Mouse (Mus musculus) neural tube, embryonic 13.5 days (tissue): ENCODE results near the gene Amn1. TPM values are rescaled to one million over a fixed set of nuclear protein-coding genes. Genes with fewer than 3 reads are reported as not detected.

Experiments
- ATAC-seq: fragments of 200-750 bp; cut with Nextera tagmentation; 2 replicates; pipeline ENCODE4 v1.8.0; 2017; ENCODE audit warnings: low read depth, mild to moderate bottlenecking, moderate TSS enrichment, moderate library complexity
- H3K27ac ChIP-seq: fragments of 300-500 bp; sonication (generic); replicated peaks from 2 replicates; pipeline ENCODE4 v1.5.1; 2015; ENCODE audit warnings: moderate library complexity, mild to moderate bottlenecking, inconsistent platforms
- H3K27me3 ChIP-seq: fragments of 300-500 bp; sonication (generic); 2 replicates; pipeline ENCODE4 v1.6.1; 2015; ENCODE audit warnings: mild to moderate bottlenecking, inconsistent platforms
- H3K36me3 ChIP-seq: fragments of 300-500 bp; sonication (generic); 2 replicates; pipeline ENCODE4 v1.6.1; 2015; ENCODE audit warnings: mild to moderate bottlenecking, inconsistent platforms
- H3K4me1 ChIP-seq: fragments of 300-500 bp; sonication (generic); replicated peaks from 2 replicates; pipeline ENCODE4 v1.6.1; 2015; ENCODE audit warnings: inconsistent platforms
- H3K4me2 ChIP-seq: fragments of 300-500 bp; sonication (generic); 2 replicates; pipeline ENCODE4 v1.6.1; 2015; ENCODE audit warnings: inconsistent platforms, mild to moderate bottlenecking, moderate library complexity
- H3K4me3 ChIP-seq: fragments of 300-500 bp; sonication (generic); 2 replicates; pipeline ENCODE4 v1.5.1; 2015; ENCODE audit warnings: mild to moderate bottlenecking, inconsistent platforms
- H3K9ac ChIP-seq: fragments of 300-500 bp; sonication (generic); 2 replicates; pipeline ENCODE4 v1.6.1; 2015; ENCODE audit warnings: moderate library complexity, mild to moderate bottlenecking, inconsistent platforms
- H3K9me3 ChIP-seq: fragments of 300-500 bp; sonication (generic); 2 replicates; pipeline ENCODE4 v1.6.1; 2016; ENCODE audit warnings: inconsistent platforms
- WGBS: fragments of 180-500 bp; shearing (Covaris S2); methylation state at CpG from one replicate; pipeline ENCODE4 v1.1.7; 2015; 5-methylcytosine and 5-hydroxymethylcytosine counted together
- polyA plus RNA-seq: library from polyadenylated mRNA; unstranded; fragments of >200 nt; fragmentation: Nextera tagmentation; extraction: Ambion mirVana; gene quantifications from 2 replicates; pipeline ENCODE4 v1.2.1, GENCODE M21; 2015

The Amn1 gene
- polyA plus RNA-seq, 1 experiment from 2014 or later: 120 TPM

DNA sequence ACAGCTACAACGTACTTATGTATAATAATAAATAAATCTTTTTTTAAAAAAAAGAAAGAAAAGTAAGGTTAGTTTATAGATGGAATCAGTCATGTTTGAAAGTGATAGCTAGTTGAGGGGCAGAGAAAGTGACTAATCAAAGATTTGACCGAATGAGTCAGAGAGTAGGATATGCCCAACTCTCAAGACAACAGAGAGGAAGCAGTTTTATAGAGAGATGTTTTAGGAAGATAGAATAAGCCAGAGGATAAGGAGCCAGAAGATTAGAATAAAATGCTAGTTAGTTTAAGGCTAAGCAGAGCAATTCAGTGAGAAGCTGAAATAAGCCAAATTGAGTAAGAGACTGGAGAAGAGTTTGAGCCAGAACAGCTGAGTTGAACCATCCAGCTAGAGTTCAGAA is 36.4 kb downstream of the Amn1 start:
- no peaks in the 10 kb centered on the region for H3K9me3 ChIP-seq
- peaks cover 32% of the 10 kb centered on the region for H3K36me3 ChIP-seq
- 95% methylated on average over 2 of the region's 2 CpGs for WGBS
- H3K4me2 ChIP-seq: no peak overlapping the region
- no peak for ATAC-seq
- no peak overlapping the region for H3K27ac ChIP-seq
- no peaks in the 10 kb centered on the region for H3K27me3 ChIP-seq
- no peak overlapping the region for H3K4me3 ChIP-seq
- H3K9ac ChIP-seq: no peak overlapping the region
- H3K4me1 ChIP-seq: peaks cover 9% of the 10 kb centered on the region

DNA sequence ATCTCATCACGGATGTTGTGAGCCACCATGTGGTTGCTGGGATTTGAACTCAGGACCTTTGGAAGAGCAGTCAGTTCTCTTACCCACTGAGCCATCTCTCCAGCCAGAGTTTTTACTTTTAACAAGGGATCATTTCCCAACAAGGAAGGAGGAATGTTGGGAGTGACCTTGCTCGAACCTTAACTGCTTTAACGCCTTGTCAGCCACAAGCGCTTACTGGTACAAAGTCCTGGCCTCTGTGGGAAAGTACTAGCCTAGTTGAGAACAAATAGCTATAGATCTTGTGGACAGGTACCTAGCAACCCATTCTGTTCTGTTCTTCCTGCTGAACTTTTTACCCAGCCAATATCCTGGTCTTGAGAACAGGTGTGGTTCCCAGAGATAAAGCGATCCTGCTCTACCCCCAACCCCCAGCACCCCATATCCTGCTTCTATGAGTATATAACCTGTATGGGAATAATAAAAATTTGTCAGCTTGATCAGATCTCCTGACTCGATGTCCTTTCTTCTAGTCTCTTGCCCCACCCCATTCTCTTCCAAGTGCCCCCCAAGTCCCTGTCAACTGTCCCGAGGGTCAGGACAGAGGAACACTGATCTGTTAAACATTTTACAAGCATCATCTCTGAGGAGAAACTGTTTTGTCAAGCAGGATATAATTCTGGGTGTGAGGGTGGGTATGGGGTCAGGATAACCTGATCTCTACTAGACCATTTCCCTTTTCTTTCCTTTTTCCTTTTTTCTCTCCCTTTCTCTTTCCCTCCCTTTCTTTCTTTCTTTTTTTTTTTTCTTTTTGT is 39.9 kb downstream of the Amn1 start:
- H3K9ac ChIP-seq: no peak overlapping the region
- no peak overlapping the region for H3K27ac ChIP-seq
- no peak for ATAC-seq
- peaks cover 15% of the 10 kb centered on the region; the same call in 1 of the 2 replicates for H3K36me3 ChIP-seq
- H3K27me3 ChIP-seq: no peaks in the 10 kb centered on the region
- H3K9me3 ChIP-seq: no peaks in the 10 kb centered on the region
- H3K4me1 ChIP-seq: no peaks in the 10 kb centered on the region
- H3K4me2 ChIP-seq: no peak overlapping the region
- 68% methylated on average over 7 of the region's 7 CpGs for WGBS
- no peak overlapping the region for H3K4me3 ChIP-seq

DNA sequence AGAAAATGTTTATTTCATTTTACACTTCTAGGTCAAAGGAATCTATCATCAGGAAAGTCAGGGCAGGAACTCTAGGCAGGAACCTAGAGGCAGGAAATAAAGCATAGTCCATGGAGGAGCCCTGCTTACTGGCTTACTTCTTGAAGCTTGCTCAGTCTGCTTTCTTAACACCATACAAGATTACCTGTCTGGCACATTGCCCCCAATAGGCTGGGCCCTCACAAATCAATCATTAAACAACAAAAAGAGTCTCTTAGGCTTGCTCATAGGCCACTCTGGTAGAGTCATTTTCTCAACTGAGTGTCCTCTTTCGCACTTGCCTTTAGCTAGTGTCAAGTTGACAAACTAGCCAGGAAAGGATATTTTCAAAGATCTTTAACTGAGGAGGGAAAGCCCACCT is 43.4 kb downstream of the Amn1 start:
- no peaks in the 10 kb centered on the region for H3K27me3 ChIP-seq
- no peak overlapping the region for H3K4me3 ChIP-seq
- ATAC-seq: no peak
- H3K4me1 ChIP-seq: peaks cover 13% of the 10 kb centered on the region
- no peak overlapping the region for H3K27ac ChIP-seq
- no peak overlapping the region for H3K4me2 ChIP-seq
- 89% methylated on average over 1 of the region's 1 CpGs for WGBS
- H3K9me3 ChIP-seq: no peaks in the 10 kb centered on the region
- H3K36me3 ChIP-seq: peaks cover 3% of the 10 kb centered on the region; the same call in 1 of the 2 replicates
- no peak overlapping the region for H3K9ac ChIP-seq

DNA sequence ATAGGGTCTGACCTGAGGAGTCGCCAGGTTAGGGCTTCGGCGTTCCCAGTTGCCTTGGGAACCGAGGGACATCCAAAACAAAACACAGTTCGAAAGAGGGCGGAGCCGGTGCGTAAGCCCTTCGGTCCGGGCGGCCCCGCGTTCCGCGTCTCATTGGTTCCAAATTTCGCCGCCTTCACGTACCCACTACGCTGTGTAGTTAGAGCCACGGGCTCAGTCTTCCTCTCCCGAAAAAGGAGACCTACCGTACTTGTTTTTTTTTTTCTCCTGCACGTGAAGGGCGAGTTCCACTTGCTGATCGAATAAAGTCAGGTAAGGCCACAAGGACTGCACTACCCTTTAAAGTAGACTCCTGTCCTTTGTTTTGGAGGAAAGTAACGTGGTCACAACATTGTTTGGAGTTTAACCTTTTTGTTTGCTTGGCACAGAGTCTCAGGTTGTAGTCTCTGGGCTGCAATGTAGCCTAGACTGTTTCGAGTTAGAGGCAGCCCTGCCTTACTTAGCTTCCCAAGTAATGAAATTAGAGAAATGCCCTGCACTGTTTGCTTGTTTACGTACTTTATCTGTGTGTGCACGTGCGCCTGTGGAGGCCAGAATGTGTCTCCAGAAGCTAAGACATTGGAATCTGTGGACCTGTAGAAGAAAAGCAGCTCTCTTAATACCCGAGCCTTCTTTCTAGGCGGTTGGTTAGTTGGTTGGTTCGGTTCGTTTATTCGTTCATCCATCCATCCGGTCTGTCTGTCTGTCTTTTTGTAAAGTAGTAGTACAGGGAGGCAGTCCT is 46.9 kb downstream of the Amn1 start:
- no peaks in the 10 kb centered on the region for H3K36me3 ChIP-seq
- ATAC-seq: peak; percentile 91
- H3K27ac ChIP-seq: no peak overlapping the region
- peaks cover 13% of the 10 kb centered on the region for H3K4me1 ChIP-seq
- H3K4me3 ChIP-seq: peak overlapping the region; percentile 42
- WGBS: 8% methylated on average over 36 of the region's 36 CpGs
- peak overlapping the region; percentile 64 for H3K9ac ChIP-seq
- no peaks in the 10 kb centered on the region for H3K27me3 ChIP-seq
- H3K4me2 ChIP-seq: peak overlapping the region; percentile 61
- H3K9me3 ChIP-seq: no peaks in the 10 kb centered on the region

DNA sequence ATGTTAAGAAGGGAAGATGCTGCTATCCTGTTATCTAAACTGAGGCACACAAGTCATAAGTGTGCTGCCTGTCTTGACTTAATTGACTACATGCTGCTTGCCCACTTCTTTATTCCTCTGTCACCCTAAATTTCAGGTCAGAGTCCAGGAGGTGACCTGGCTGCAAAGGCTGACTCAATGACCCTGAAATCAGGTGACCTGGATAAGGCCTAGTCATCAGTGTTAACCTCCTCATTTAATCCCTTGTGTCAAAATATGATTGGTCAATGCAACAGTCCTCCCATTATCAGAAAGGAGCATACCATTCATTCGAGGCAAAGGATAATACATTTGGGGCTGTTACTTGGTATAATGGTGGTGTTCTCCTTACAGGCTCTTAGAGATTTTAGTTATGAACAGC is 49.0 kb downstream of the Amn1 start, which contains the start of gene Etfbkmt:
Gene Etfbkmt (plus strand): TSS at position 379 of the 400 bp plus-strand sequence.
- Histone ChIP-seq H3K4me1 (peaks cover 18% of the 10 kb centered on the region), H3K9me3 (no peaks in the 10 kb centered on the region), H3K9ac (no peak within 1 kb of the TSS), H3K27me3 (no peaks in the 10 kb centered on the region), H3K4me3 (no peak within 1 kb of the TSS), H3K36me3 (no peaks in the 10 kb centered on the region), H3K4me2 (no peak within 1 kb of the TSS), H3K27ac (no peak within 1 kb of the TSS)
- no peak for ATAC-seq
- 90% methylated on average over 1 of the region's 1 CpGs for WGBS

DNA sequence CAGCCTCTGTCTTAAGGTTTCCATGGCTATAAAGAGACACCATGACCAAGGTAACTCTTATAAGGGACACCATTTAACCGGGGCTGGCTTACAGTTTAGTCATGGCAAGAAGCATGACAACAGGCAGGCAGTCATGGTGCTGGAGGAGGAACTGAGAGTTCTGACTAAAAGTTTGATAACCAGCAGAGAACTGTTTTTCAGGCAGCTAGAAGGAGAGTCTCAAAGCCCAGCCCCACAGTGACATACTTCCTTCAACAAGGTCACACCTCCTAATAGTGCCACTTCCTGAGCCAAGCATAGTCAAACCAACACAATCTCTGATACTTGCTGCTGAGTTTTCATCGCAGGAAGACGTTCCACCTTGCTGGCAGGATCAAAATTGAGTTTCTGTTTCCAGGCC is 49.5 kb downstream of the Amn1 start:
- Histone ChIP-seq H3K4me1 (peaks cover 23% of the 10 kb centered on the region), H3K27ac (no peak overlapping the region), H3K36me3 (no peaks in the 10 kb centered on the region), H3K27me3 (no peaks in the 10 kb centered on the region), H3K9ac (no peak overlapping the region), H3K4me2 (no peak overlapping the region), H3K4me3 (no peak overlapping the region), H3K9me3 (no peaks in the 10 kb centered on the region)
- 95% methylated on average over 3 of the region's 3 CpGs for WGBS
- ATAC-seq: no peak

DNA sequence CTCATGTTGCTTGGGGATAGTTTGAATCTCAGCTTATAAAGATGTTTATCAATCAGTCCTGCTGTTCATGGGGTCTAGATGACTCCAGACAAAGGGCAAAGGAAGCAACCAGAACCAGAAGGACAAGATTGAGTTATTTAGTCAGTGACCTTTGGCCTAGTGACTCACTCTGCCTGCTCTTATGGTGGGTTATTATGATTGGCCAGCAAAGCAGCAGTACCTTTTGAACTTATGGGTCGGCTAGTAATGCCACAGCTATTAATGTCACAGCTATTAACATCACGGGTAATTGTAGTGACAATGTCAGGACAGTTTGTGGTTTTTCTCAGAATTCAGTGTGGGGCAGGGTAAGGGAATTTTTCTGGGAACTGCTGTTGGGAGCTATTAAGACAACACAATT is 50.6 kb downstream of the Amn1 start:
- WGBS: 53% methylated on average over 2 of the region's 2 CpGs
- Histone ChIP-seq H3K4me1 (peaks cover 23% of the 10 kb centered on the region), H3K36me3 (no peaks in the 10 kb centered on the region), H3K4me3 (no peak overlapping the region), H3K4me2 (no peak overlapping the region), H3K9ac (no peak overlapping the region), H3K27ac (no peak overlapping the region), H3K9me3 (no peaks in the 10 kb centered on the region), H3K27me3 (no peaks in the 10 kb centered on the region)
- ATAC-seq: no peak

DNA sequence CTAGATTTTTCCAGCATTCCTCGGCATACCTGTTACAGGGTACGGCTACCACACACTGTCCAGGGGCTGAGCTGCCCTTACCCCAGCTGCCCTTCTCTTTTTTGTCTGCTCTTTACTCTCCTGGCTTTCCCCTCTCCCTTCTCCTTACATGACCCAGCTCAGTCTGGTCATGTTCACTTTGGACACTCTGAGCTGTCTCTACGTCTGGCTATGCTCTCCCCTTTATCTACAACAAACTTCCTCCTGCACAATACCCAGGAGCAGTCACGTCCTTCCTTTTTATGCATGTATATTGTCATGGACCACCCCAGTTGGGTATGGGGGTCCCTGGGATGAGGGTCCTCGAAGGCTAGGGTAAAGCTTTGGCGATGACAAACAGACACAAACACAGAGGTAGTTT is 52.9 kb downstream of the Amn1 start:
- 69% methylated on average over 6 of the region's 6 CpGs for WGBS
- no peak for ATAC-seq
- Histone ChIP-seq H3K4me2 (no peak overlapping the region), H3K27ac (no peak overlapping the region), H3K4me1 (peaks cover 10% of the 10 kb centered on the region; the same call in 1 of the 2 replicates), H3K9me3 (no peaks in the 10 kb centered on the region), H3K4me3 (no peak overlapping the region), H3K27me3 (no peaks in the 10 kb centered on the region), H3K9ac (no peak overlapping the region), H3K36me3 (no peaks in the 10 kb centered on the region)

DNA sequence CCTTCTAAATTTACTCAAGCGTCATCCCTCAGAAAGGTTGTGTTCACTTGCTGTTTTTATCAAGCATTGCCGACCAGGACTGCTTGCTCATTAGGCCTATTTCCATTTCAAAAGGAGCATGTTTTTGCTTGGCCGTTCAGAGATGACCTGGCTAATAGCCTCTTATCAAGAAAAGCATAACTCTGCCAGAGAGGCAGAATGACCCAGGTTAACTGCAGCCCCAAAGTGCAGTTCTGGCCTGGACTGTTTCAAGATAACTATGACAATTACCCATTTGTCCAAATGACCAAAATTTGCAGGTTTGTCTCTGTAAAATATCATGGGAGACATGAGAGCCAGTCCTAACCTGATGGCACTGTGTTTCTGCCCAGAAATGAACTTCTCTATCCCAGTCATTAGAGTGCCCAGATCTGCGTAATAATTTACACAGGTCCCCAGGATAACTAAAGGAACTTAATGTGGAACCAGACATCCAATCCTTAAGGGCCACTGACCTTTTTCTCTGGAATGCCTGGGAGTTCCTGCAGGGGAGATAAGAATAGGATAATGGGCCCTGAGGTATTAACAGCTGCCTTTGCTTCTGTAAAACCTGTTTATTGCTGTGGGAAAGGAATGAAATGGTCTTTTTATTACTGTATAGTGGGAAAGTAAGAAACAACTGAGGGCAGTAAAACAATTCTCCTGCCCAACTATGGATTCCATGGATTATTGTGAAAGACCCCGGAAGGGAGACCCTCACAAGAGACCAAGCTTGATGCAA is 53.9 kb downstream of the Amn1 start:
- ATAC-seq: no peak
- Histone ChIP-seq H3K9me3 (no peaks in the 10 kb centered on the region), H3K9ac (no peak overlapping the region), H3K27ac (no peak overlapping the region), H3K27me3 (no peaks in the 10 kb centered on the region), H3K4me3 (no peak overlapping the region), H3K36me3 (no peaks in the 10 kb centered on the region), H3K4me1 (peaks cover 10% of the 10 kb centered on the region; the same call in 1 of the 2 replicates), H3K4me2 (no peak overlapping the region)
- WGBS: 6% methylated on average over 5 of the region's 5 CpGs

DNA sequence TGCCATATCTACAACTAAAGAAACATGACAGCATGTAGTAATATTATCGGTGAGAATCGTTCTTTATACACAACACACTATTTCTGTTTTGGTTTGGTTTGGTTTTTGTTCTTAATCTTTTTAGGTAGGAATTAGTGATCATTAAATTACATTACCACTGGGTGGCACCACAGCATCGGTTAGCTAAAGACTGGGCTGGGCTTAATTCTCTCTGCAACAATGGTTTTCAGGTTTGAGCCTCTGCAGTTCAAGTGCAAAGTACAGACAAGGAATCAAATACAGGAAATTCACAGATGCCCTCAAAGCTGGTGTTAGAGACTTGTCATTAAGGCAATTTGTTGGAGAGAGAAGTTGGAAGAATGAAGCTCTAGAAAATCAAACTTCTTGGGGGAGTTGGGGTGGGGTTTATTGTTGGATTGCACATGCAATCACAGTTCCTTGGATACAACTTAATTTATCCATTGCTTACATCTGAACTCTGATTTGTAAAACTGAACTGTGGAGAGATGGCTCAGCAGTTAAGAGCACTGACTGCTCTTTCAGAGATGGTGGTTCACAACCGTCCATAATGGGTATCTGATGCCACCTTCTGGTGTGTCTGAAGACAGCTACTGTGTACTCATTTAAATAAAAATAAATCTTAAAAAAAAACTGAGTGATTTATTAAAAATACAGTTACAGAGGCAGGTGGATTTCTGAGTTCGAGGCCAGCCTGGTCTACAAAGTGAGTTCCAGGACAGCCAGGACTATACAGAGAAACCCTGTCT is 56.0 kb downstream of the Amn1 start:
- H3K9me3 ChIP-seq: no peaks in the 10 kb centered on the region
- ATAC-seq: peak; percentile 72
- H3K4me2 ChIP-seq: no peak overlapping the region
- peaks cover 10% of the 10 kb centered on the region; the same call in 1 of the 2 replicates for H3K4me1 ChIP-seq
- no peak overlapping the region for H3K27ac ChIP-seq
- no peak overlapping the region for H3K9ac ChIP-seq
- no peaks in the 10 kb centered on the region for H3K27me3 ChIP-seq
- no peaks in the 10 kb centered on the region for H3K36me3 ChIP-seq
- WGBS: 13% methylated on average over 5 of the region's 5 CpGs
- H3K4me3 ChIP-seq: no peak overlapping the region

DNA sequence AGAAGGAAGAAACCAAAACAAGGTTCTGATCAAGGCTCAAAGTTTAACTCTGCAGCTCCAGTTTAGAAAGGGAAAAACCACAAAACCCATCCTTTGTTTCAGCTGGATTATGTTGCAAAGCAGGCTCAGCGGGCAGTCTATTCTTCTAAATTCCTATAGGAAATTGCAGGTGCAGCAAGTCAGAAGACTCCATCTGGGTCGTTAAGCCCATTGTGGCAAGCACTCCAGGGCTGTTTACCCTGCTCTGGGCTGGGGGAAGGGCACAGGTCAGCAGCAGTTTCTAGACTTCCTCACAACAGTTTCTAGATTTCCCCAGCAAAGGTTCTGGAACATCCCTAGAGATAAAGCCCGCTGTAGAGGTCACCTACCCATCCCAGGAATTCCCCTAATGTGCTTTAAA is 57.4 kb downstream of the Amn1 start:
- no peak overlapping the region for H3K9ac ChIP-seq
- peaks cover 10% of the 10 kb centered on the region; the same call in 1 of the 2 replicates for H3K4me1 ChIP-seq
- no peaks in the 10 kb centered on the region for H3K9me3 ChIP-seq
- WGBS: 7% methylated on average over 3 of the region's 3 CpGs
- H3K27ac ChIP-seq: no peak overlapping the region
- no peaks in the 10 kb centered on the region for H3K27me3 ChIP-seq
- H3K4me2 ChIP-seq: no peak overlapping the region
- H3K4me3 ChIP-seq: no peak overlapping the region
- H3K36me3 ChIP-seq: no peaks in the 10 kb centered on the region
- ATAC-seq: 0 out of 2 replicates have a peak, but pooled peaks have one; percentile 27
